Mouse (Mus musculus) macrophage (primary cell): ENCODE data around the gene Stxbp3. TPM values are rescaled to one million over a fixed set of nuclear protein-coding genes. Genes with fewer than 3 reads are reported as not detected.

Source experiments
- H3K27ac ChIP-seq: fragments of 350-480 bp; formaldehyde crosslinking; 2 replicates; pipeline ENCODE4 v1.9.0; 2021
- H3K36me3 ChIP-seq: fragments of 350-480 bp; formaldehyde crosslinking; 2 replicates; pipeline ENCODE4 v1.9.0; 2021; ENCODE audit errors: inconsistent target
- H3K4me3 ChIP-seq: fragments of 350-480 bp; formaldehyde crosslinking; 2 replicates; pipeline ENCODE4 v1.9.0; 2021; ENCODE audit errors: inconsistent target
- H3K79me2 ChIP-seq: fragments of 350-480 bp; formaldehyde crosslinking; 2 replicates; pipeline ENCODE4 v1.9.0; 2021; ENCODE audit errors: inconsistent target
- WGBS: methylation state at CpG from one replicate; pipeline ENCODE4 v1.1.7; 2026; ENCODE audit warnings: inconsistent platforms; ENCODE audit not compliant: missing documents; 5-methylcytosine and 5-hydroxymethylcytosine counted together
- polyA plus RNA-seq: library from polyadenylated mRNA; stranded (reverse); fragments of 250-400 nt; gene quantifications from 3 replicates; pipeline ENCODE4 v1.2.4, GENCODE M21; 2018; ENCODE audit warnings: inconsistent platforms

Gene Stxbp3
- polyA plus RNA-seq, 1 experiment from 2014 or later: 73.9 TPM

GRCm38 (mm10) chr3:108772811-108773210 is 67.5 kb downstream of the Stxbp3 start:
- H3K79me2 ChIP-seq: no peaks in the 10 kb centered on the region
- no peak overlapping the region for H3K4me3 ChIP-seq
- H3K36me3 ChIP-seq: no peaks in the 10 kb centered on the region
- H3K27ac ChIP-seq: no peak overlapping the region
- WGBS: 92% methylated on average over 3 of the region's 3 CpGs

- H3K79me2 ChIP-seq: no peaks in the 10 kb centered on the region
- WGBS: 92% methylated on average over 13 of the region's 13 CpGs
- H3K4me3 ChIP-seq: no peak overlapping the region
- H3K27ac ChIP-seq: no peak overlapping the region
- no peaks in the 10 kb centered on the region for H3K36me3 ChIP-seq
Observed at GRCm38 (mm10) chr3:108772211-108772610, 68.1 kb downstream of the Stxbp3 start.

- no peak overlapping the region for H3K4me3 ChIP-seq
- no peak overlapping the region for H3K27ac ChIP-seq
- H3K79me2 ChIP-seq: no peaks in the 10 kb centered on the region
- WGBS: 52% methylated on average over 6 of the region's 6 CpGs
- no peaks in the 10 kb centered on the region for H3K36me3 ChIP-seq
Observed at GRCm38 (mm10) chr3:108770725-108771368, 69.5 kb downstream of the Stxbp3 start.

GRCm38 (mm10) chr3:108769547-108769946 is 70.8 kb downstream of the Stxbp3 start:
- no peak overlapping the region for H3K27ac ChIP-seq
- H3K36me3 ChIP-seq: no peaks in the 10 kb centered on the region
- no peak overlapping the region for H3K4me3 ChIP-seq
- 81% methylated on average over 6 of the region's 6 CpGs for WGBS
- H3K79me2 ChIP-seq: no peaks in the 10 kb centered on the region

GRCm38 (mm10) chr3:108767416-108767815 is 72.9 kb downstream of the Stxbp3 start:
- H3K36me3 ChIP-seq: no peaks in the 10 kb centered on the region
- H3K27ac ChIP-seq: peak overlapping the region; percentile 8; the same call in 1 of the 2 replicates
- H3K4me3 ChIP-seq: no peak overlapping the region
- no peaks in the 10 kb centered on the region for H3K79me2 ChIP-seq
- WGBS: 36% methylated on average over 10 of the region's 10 CpGs

- no peaks in the 10 kb centered on the region for H3K36me3 ChIP-seq
- no peak overlapping the region for H3K4me3 ChIP-seq
- H3K79me2 ChIP-seq: no peaks in the 10 kb centered on the region
- 60% methylated on average over 7 of the region's 7 CpGs for WGBS
- H3K27ac ChIP-seq: peak overlapping the region; percentile 8; the same call in 1 of the 2 replicates
Observed at GRCm38 (mm10) chr3:108766943-108767342, 73.4 kb downstream of the Stxbp3 start.

GRCm38 (mm10) chr3:108765476-108765875 is 74.8 kb downstream of the Stxbp3 start:
- no peak overlapping the region for H3K27ac ChIP-seq
- H3K36me3 ChIP-seq: no peaks in the 10 kb centered on the region
- H3K4me3 ChIP-seq: no peak overlapping the region
- 91% methylated on average over 7 of the region's 7 CpGs for WGBS
- no peaks in the 10 kb centered on the region for H3K79me2 ChIP-seq

GRCm38 (mm10) chr3:108764976-108765375 is 75.3 kb downstream of the Stxbp3 start:
- no peaks in the 10 kb centered on the region for H3K79me2 ChIP-seq
- H3K27ac ChIP-seq: no peak overlapping the region
- no peaks in the 10 kb centered on the region for H3K36me3 ChIP-seq
- no peak overlapping the region for H3K4me3 ChIP-seq
- 40% methylated on average over 7 of the region's 7 CpGs for WGBS

GRCm38 (mm10) chr3:108763691-108764090 is 76.6 kb downstream of the Stxbp3 start:
- Histone ChIP-seq H3K4me3 (no peak overlapping the region), H3K79me2 (no peaks in the 10 kb centered on the region), H3K27ac (no peak overlapping the region), H3K36me3 (no peaks in the 10 kb centered on the region)
- 74% methylated on average over 2 of the region's 2 CpGs for WGBS

GRCm38 (mm10) chr3:108762597-108763111 is 77.7 kb downstream of the Stxbp3 start:
- H3K27ac ChIP-seq: no peak overlapping the region
- H3K4me3 ChIP-seq: no peak overlapping the region
- no peaks in the 10 kb centered on the region for H3K79me2 ChIP-seq
- WGBS: 77% methylated on average over 7 of the region's 7 CpGs
- no peaks in the 10 kb centered on the region for H3K36me3 ChIP-seq

GRCm38 (mm10) chr3:108759566-108760420 is 80.5 kb downstream of the Stxbp3 start:
- no peaks in the 10 kb centered on the region for H3K79me2 ChIP-seq
- no peak overlapping the region for H3K4me3 ChIP-seq
- no peak overlapping the region for H3K27ac ChIP-seq
- H3K36me3 ChIP-seq: no peaks in the 10 kb centered on the region
- 91% methylated on average over 11 of the region's 11 CpGs for WGBS

GRCm38 (mm10) chr3:108757570-108757969 is 82.8 kb downstream of the Stxbp3 start:
- H3K36me3 ChIP-seq: no peaks in the 10 kb centered on the region
- WGBS: 90% methylated on average over 9 of the region's 9 CpGs
- H3K27ac ChIP-seq: no peak overlapping the region
- H3K4me3 ChIP-seq: no peak overlapping the region
- H3K79me2 ChIP-seq: no peaks in the 10 kb centered on the region

- H3K36me3 ChIP-seq: no peaks in the 10 kb centered on the region
- H3K79me2 ChIP-seq: no peaks in the 10 kb centered on the region
- WGBS: 75% methylated on average over 1 of the region's 1 CpGs
- H3K4me3 ChIP-seq: no peak overlapping the region
- H3K27ac ChIP-seq: no peak overlapping the region
Observed at GRCm38 (mm10) chr3:108756131-108756530, 84.2 kb downstream of the Stxbp3 start.

GRCm38 (mm10) chr3:108755542-108755941 is 84.8 kb downstream of the Stxbp3 start:
- no peak overlapping the region for H3K27ac ChIP-seq
- no peaks in the 10 kb centered on the region for H3K79me2 ChIP-seq
- no peak overlapping the region for H3K4me3 ChIP-seq
- H3K36me3 ChIP-seq: no peaks in the 10 kb centered on the region
- 88% methylated on average over 2 of the region's 2 CpGs for WGBS

- Histone ChIP-seq H3K79me2 (no peaks in the 10 kb centered on the region), H3K4me3 (no peak overlapping the region), H3K36me3 (no peaks in the 10 kb centered on the region), H3K27ac (no peak overlapping the region)
- whole genome bisulfite sequencing: 75% methylated on average over 1 of the region's 1 CpGs
Observed at GRCm38 (mm10) chr3:108754541-108754940, 85.8 kb downstream of the Stxbp3 start.
